Mouse (Mus musculus) liver, embryonic 14.5 days (tissue): Measurements from ENCODE around the gene Krt86. TPM values are rescaled to one million over a fixed set of nuclear protein-coding genes. Genes with fewer than 3 reads are reported as not detected.

Experiments used
- ATAC-seq: fragments of 200-750 bp; cut with Nextera tagmentation; 2 replicates; pipeline ENCODE4 v1.8.0; 2017; ENCODE audit warnings: moderate number of reproducible peaks, mild to moderate bottlenecking, moderate library complexity; ENCODE audit not compliant: insufficient read depth
- DNase-seq, 3 experiments: peaks; one replicate each; pipeline ENCODE4 v3.0.0-alpha.2; 2012 to 2013; ENCODE audit warnings: low read depth in 3 of 3, low spot score in 3 of 3
- H3K27ac ChIP-seq: fragments of 300-500 bp; sonication (generic); 2 replicates; pipeline ENCODE4 v1.5.1; 2014; ENCODE audit warnings: moderate library complexity, mild to moderate bottlenecking, control low read depth, inconsistent platforms
- H3K27me3 ChIP-seq: fragments of 300-500 bp; sonication (generic); 2 replicates; pipeline ENCODE4 v1.6.1; 2014; ENCODE audit warnings: mild to moderate bottlenecking, low read length, moderate library complexity; ENCODE audit not compliant: control insufficient read depth, insufficient read depth
- H3K36me3 ChIP-seq: fragments of 300-500 bp; sonication (generic); replicated peaks from 2 replicates; pipeline ENCODE4 v1.6.1; 2014; ENCODE audit warnings: low read depth; ENCODE audit not compliant: control insufficient read depth, insufficient read depth
- H3K4me1 ChIP-seq, 2 experiments: fragments of 200-500 bp in 1 of 2; fragments of 300-500 bp in 1 of 2; sonication (generic) in 1 of 2; replicated peaks; 2 replicates each; pipeline ENCODE4 v1.6.1; 2012 to 2014; ENCODE audit warnings: antibody characterized with exemption in 1 of 2, inconsistent platforms in 1 of 2, low read length in 1 of 2; ENCODE audit not compliant: control insufficient read depth in 2 of 2, insufficient read depth in 2 of 2
- H3K4me2 ChIP-seq: fragments of 300-500 bp; sonication (generic); 2 replicates; pipeline ENCODE4 v1.6.1; 2014; ENCODE audit warnings: low read depth, mild to moderate bottlenecking, control low read depth, moderate library complexity
- H3K4me3 ChIP-seq, 2 experiments: fragments of 200-500 bp in 1 of 2; fragments of 300-500 bp in 1 of 2; sonication (generic) in 1 of 2; 2 replicates each; pipeline ENCODE4 v1.5.1; 2012 to 2014; ENCODE audit warnings: low read depth in 2 of 2, low read length in 2 of 2, mild to moderate bottlenecking in 2 of 2, control low read depth in 1 of 2, inconsistent platforms in 1 of 2, moderate library complexity in 1 of 2; ENCODE audit not compliant: insufficient read depth in 1 of 2
- H3K9ac ChIP-seq: fragments of 300-500 bp; sonication (generic); replicated peaks from 2 replicates; pipeline ENCODE4 v1.6.1; 2014; ENCODE audit warnings: mild to moderate bottlenecking, control low read depth, moderate library complexity
- H3K9me3 ChIP-seq: fragments of 300-500 bp; sonication (generic); 2 replicates; pipeline ENCODE4 v1.6.1; 2016; ENCODE audit warnings: low read length, mixed read lengths; ENCODE audit not compliant: control insufficient read depth
- CTCF ChIP-seq: IDR thresholded peaks from 2 replicates; pipeline ENCODE4 v1.5.1; 2016; ENCODE audit warnings: antibody characterized with exemption, low read depth, control low read depth
- EP300 ChIP-seq: IDR thresholded peaks from 2 replicates; pipeline ENCODE4 v1.6.1; 2016; ENCODE audit warnings: antibody characterized with exemption, low read depth
- WGBS: fragments of 180-500 bp; shearing (Covaris S2); extraction: QIAGEN DNeasy Blood & Tissue Kit; methylation state at CpG from one replicate; pipeline ENCODE4 v1.1.7; 2014; ENCODE audit not compliant: insufficient replicate concordance; 5-methylcytosine and 5-hydroxymethylcytosine counted together
- polyA plus RNA-seq, 2 experiments: library from polyadenylated mRNA; depleted of rRNA in 1 of 2; stranded (reverse) in 1 of 2; unstranded in 1 of 2; fragments of >200 nt; fragmentation: Nextera tagmentation in 1 of 2; extraction: Ambion mirVana in 1 of 2; gene quantifications; 2 replicates each; pipeline versions ENCODE4 v1.2.1 to v1.2.3; 2012 to 2014

The Krt86 gene
- polyA plus RNA-seq (2012; rRNA removed) (not detected in 2 replicates), polyA plus RNA-seq (2014; fragmentation: Nextera tagmentation; extraction: Ambion mirVana) (not detected in 2 replicates)

- Histone ChIP-seq H3K27ac (no peak within 1 kb of the TSS), H3K36me3 (no peaks in the 10 kb centered on the region), H3K9me3 (no peaks in the 10 kb centered on the region), H3K27me3 (no peaks in the 10 kb centered on the region), H3K4me3 (no peak within 1 kb of the TSS), H3K4me2 (no peak within 1 kb of the TSS), H3K9ac (no peak within 1 kb of the TSS), H3K4me1 (no peaks in the 10 kb centered on the region)
- peak in 1 of 3 experiments; percentile 14 for DNase-seq
- WGBS = 22% methylated on average over 10 of the region's 10 CpGs
- TF ChIP-seq CTCF (no peak), EP300 (no peak)
- no peak for ATAC-seq
Measured at GRCm38 (mm10) chr15:101472952-101473528, at the start of gene Krt86. Gene Krt86, plus strand, starts transcription at chr15:101473478.

- DNase-seq (no peak), ATAC-seq (no peak)
- H3K9me3 ChIP-seq = no peaks in the 10 kb centered on the region
- H3K36me3 ChIP-seq = no peaks in the 10 kb centered on the region
- 23% methylated on average over 5 of the region's 5 CpGs for WGBS
- no peaks in the 10 kb centered on the region for H3K4me1 ChIP-seq
- no peaks in the 10 kb centered on the region for H3K27me3 ChIP-seq
- no peak overlapping the region for H3K9ac ChIP-seq
- no peak for TF ChIP-seq EP300
- no peak for TF ChIP-seq CTCF
- no peak overlapping the region for H3K4me2 ChIP-seq
- no peak overlapping the region for H3K4me3 ChIP-seq
- no peak overlapping the region for H3K27ac ChIP-seq
Measured at GRCm38 (mm10) chr15:101424914-101425313, 48.4 kb upstream of the Krt86 start.

GRCm38 (mm10) chr15:101436611-101437010, 36.7 kb upstream of the Krt86 start:
- Histone ChIP-seq H3K4me2 (no peak overlapping the region), H3K27me3 (peaks cover 11% of the 10 kb centered on the region), H3K36me3 (no peaks in the 10 kb centered on the region), H3K4me1 (no peaks in the 10 kb centered on the region), H3K4me3 (no peak overlapping the region), H3K9ac (no peak overlapping the region), H3K27ac (no peak overlapping the region), H3K9me3 (no peaks in the 10 kb centered on the region)
- ATAC-seq (no peak), DNase-seq (no peak)
- 73% methylated on average over 7 of the region's 7 CpGs for WGBS
- TF ChIP-seq CTCF (no peak), EP300 (no peak)

GRCm38 (mm10) chr15:101438555-101438954, 34.7 kb upstream of the Krt86 start, which contains the start of gene Krt87:
Gene Krt87, minus strand, starts transcription at chr15:101438804.
- DNase-seq = no peak
- Histone ChIP-seq H3K27me3 (peaks cover 11% of the 10 kb centered on the region), H3K9ac (no peak within 1 kb of the TSS), H3K9me3 (no peaks in the 10 kb centered on the region), H3K4me2 (no peak within 1 kb of the TSS), H3K4me1 (no peaks in the 10 kb centered on the region), H3K36me3 (no peaks in the 10 kb centered on the region), H3K27ac (no peak within 1 kb of the TSS), H3K4me3 (no peak within 1 kb of the TSS)
- no peak for ATAC-seq
- 3% methylated on average over 34 of the region's 34 CpGs for WGBS
- TF ChIP-seq EP300 = no peak
- no peak for TF ChIP-seq CTCF

- ATAC-seq (no peak), DNase-seq (no peak)
- Histone ChIP-seq H3K9me3 (no peaks in the 10 kb centered on the region), H3K27ac (no peak overlapping the region), H3K4me3 (no peak overlapping the region), H3K4me2 (no peak overlapping the region), H3K9ac (no peak overlapping the region), H3K4me1 (no peaks in the 10 kb centered on the region), H3K27me3 (peaks cover 11% of the 10 kb centered on the region), H3K36me3 (no peaks in the 10 kb centered on the region)
- WGBS = 59% methylated on average over 4 of the region's 4 CpGs
- TF ChIP-seq EP300 (no peak), CTCF (no peak)
Measured at GRCm38 (mm10) chr15:101440837-101441236, 32.4 kb upstream of the Krt86 start.
